Mouse (Mus musculus): ENCODE data around the gene Ndufv1. TPM values are rescaled to one million over a fixed set of nuclear protein-coding genes. Genes with fewer than 3 reads are reported as not detected.
"Not testable (repeated sequence)": the region's sequence is repeated elsewhere in the genome, so short reads cannot be mapped to it uniquely, and the experiment has no call there.

Gene Ndufv1
- total RNA-seq, 2 experiments from 2014 or later: 135 to 223 TPM

DNA sequence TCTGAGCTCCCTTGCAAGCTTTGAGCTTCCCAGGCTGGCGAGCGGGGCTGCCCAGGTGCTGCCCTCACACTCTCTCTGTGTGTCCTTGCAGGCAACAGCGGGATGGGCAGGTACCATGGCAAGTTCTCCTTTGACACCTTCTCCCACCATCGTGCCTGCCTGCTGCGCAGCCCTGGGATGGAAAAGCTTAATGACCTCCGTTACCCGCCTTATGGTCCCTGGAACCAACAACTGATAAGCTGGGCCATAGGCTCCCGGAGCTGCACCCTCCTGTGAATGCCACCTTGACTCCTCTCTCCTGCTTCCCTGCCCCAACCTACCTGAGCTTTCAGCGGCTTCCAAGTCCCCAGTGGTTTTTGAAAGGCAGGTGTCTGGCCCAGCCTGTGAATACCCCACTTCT is 31.7 kb downstream of the Ndufv1 start:
- ATAC-seq (replicated peaks; ENCODE audit: poor library complexity): no peak

DNA sequence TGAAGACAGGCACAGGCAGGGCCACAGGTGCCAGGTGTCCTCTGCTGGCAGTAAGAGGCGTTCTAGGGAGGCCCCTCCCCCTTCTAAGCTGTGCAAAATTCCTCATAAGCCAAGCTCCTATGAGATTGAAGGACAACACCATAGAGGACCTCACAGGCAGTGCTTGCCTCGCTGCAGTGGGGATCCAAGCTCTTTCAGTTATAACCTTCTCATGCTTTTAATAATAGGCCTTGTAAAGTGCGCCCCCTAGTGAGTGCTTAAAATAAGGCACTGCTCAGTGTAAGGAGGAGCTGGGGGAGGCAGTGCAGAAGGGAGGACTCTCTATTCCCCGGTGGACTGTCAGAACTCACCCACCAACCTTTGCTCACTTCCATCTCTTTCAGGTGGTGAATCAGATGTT is 32.3 kb downstream of the Ndufv1 start:
- peak; percentile 82 for ATAC-seq (replicated peaks; ENCODE audit: poor library complexity)

DNA sequence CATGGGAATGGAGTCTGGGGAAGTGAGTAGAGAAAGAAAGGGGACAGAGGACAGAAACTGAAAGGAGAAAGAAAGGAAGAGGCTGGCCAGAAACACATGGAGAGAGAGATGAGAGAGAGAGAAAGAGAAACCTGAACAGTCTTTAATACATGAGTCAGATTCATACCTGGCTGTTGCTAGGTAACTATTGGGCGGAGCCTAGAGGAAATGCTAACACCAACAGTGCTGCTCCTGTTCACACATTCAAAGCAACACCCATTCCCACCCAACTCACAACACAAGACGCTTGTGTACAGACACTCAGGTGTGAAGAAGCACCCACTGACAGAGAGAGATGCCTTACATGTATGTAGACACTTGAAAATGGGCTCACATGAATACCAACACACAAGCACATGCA is 36.7 kb downstream of the Ndufv1 start:
- ATAC-seq (replicated peaks; ENCODE audit: poor library complexity): no peak

DNA sequence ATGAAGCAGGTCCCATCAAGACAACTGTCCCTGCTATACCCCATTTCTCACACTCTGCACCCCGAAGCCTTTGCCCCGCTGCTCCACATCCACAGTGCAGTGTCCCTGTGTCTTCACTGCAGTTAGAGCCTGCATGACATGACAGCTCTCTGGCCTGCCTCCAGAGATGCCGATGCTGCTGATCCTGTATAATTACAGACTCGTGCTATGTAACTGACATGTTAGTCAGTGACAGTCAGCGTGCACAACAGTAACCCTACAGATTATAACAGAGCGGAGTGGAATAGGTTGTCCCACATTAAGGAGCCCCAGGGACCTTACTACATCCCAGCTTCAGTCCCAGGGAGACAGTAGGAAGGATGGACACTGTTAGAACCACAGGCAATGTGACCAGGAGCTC is 38.0 kb downstream of the Ndufv1 start:
- ATAC-seq (replicated peaks; ENCODE audit: poor library complexity): not testable (repeated sequence)

DNA sequence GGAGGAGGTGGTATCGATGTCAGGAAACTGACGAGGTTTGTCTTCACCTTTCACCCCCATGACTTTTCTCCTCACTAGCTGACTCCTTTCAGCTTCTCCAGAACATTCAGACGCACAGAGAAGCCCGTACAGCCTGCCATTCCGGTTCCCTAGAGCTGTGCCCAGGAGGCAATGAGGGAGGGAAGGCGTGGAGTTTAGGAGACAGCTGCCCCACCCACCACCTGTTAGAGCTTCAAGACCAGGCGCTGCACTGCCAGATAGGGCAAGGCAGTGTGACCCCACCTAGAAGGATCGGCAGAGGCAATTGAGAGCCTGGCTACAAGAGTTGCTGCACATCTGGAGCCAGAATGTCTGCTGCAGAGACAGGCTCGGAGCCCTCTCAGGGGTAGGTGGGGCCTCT is 40.4 kb downstream of the Ndufv1 start, which contains the start of gene Aldh3b2:
TSS of gene Aldh3b2 (plus strand) at position 100 of the 400 bp plus-strand sequence.
- ATAC-seq (replicated peaks; ENCODE audit: poor library complexity): peak; percentile 68

DNA sequence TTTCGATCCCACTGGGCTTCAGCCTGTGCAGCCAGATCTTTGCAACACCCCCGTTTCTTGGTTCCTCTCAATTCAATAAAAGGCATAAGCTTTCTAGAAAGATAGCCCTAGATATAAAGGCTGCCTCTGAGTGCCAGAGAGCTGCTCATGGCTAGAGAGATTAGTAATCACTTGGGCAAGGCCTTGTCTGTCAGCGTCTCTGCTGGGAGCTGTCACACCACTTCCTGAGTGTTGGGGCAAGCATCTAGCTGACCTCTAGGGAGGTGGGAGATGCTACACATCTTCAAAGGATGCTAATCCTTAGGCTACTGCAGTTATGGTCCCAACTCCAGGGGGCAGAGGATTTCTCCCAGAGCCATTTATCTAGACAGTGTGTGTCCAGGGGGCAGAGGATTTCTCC is 45.3 kb downstream of the Ndufv1 start:
- peak; percentile 62 for ATAC-seq (replicated peaks; ENCODE audit: poor library complexity)

DNA sequence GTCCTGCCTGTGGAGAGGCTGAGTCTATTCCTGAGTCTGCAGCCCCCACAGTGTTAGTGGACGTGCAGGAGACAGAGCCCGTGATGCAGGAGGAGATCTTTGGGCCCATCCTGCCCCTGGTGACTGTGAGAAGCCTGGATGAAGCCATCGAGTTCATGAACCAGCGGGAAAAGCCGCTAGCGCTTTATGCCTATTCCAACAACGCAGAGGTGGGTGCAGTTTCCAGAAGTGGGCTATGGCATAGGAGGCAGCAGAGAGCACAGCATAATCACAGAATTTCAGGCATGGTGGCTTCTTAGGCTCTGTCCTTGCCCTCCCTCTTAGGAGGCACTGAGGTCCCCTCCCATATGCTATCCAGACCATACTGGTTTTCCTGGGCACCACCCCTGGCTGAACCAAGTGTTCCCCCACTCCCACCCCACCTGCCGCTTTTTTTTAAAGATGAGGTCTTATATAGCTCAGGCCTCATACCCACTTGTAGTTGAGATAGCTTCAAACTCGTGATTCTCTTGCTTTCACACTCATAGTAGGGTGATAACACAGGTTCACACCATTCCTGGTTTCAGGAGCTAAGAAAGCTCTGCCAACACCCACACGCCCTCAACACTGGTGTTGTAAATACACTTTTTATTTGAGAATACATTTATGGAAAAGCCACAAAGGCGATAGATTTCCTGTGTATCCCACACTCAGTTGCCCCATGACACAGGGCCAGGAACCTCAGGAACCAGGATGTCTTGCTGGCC is 46.1 kb downstream of the Ndufv1 start:
- ATAC-seq (replicated peaks; ENCODE audit: poor library complexity): 0 out of 2 replicates have a peak, but pooled peaks have one; percentile 43

DNA sequence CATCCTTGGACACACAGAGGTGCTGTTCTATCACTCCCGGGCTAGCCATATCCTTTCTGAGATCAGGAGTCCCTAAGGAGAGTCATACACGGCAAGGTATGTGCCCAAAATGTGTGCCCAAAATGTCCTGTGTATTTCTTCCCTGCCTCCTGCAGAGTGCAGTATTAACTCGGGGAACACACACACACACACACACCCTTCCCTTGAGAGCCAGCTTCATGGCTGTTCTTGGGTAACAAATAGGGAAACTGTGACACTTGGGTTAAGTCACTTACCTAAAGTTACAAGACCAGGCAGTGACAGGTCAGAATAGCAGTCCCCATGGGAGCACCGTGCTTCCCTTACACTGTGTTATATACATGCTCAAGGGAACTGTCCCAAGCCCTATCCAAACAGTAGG is 48.6 kb downstream of the Ndufv1 start:
- ATAC-seq (replicated peaks; ENCODE audit: poor library complexity): no peak

DNA sequence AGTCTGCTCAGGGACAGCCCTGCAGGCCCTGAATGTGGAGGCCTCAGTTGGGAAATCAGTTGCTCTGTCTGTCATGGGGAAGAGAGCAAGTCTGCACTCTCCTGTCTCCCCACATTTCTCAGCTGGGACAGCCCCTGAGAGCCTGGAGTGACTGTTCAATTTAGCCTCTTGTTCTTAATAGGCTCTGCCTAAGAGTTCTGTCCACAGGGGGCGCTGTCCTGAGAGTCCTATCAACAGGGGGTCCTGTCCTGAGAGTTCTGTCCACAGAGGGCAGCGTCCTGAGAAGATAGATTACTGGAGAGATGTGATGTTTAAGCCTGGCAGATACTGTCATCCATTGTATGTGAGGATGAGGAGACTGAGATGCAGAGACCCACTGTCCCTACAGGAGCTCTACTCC is 50.1 kb downstream of the Ndufv1 start:
- peak; percentile 37; the same call in 1 of the 2 replicates for ATAC-seq (replicated peaks; ENCODE audit: poor library complexity)

DNA sequence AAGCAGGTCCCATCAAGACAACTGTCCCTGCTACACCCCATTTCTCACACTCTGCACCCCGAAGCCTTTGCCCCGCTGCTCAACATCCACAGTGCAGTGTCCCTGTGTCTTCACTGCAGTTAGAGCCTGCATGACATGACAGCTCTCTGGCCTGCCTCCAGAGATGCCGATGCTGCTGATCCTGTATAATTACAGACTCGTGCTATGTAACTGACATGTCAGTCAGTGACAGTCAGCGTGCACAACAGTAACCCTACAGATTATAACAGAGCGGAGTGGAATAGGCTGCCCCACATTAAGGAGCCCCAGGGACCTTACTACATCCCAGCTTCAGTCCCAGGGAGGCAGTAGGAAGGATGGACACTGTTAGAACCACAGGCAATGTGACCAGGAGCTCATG is 50.8 kb downstream of the Ndufv1 start:
- ATAC-seq (replicated peaks; ENCODE audit: poor library complexity): not testable (repeated sequence)

DNA sequence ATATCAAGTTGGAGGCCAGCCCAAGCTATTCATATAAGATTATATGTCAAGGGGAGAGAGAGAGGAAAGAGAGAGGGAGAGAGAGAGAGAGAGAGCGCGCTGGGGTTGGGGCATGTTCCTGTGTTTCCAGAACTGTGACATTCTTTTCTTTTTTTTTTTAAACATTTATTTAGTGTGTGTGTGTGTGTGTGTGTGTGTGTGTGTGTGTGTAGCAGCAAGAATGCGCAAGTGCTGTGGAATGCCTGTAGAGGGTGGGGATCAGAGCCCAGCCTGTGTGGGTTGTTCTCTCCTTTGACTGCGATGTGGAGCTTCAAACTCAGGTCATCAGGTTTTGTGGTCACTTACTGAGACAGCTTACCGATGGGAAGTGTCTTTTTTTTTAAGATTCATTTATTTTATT is 52.4 kb downstream of the Ndufv1 start:
- ATAC-seq (replicated peaks; ENCODE audit: poor library complexity): no peak

DNA sequence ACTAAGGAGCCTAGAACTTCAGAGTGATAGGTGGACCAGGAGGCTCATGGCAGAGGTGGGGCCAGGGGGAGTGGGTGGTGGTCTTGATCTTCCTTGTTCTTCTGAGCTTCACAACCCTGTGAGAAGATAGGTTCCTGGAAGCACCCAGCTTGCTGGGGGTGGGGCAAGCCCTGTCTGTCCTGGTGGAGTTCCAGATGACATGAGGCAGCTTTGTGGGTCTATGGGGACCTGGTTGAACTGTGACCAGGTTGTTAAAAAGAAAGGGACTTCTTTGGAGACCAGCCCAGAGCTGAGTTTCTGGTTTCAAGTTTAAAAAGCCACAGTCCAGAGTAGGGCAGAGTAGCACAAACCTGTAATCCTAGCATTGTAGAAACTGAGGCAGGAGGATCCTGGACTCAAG is 53.6 kb downstream of the Ndufv1 start:
- no peak for ATAC-seq (replicated peaks; ENCODE audit: poor library complexity)

DNA sequence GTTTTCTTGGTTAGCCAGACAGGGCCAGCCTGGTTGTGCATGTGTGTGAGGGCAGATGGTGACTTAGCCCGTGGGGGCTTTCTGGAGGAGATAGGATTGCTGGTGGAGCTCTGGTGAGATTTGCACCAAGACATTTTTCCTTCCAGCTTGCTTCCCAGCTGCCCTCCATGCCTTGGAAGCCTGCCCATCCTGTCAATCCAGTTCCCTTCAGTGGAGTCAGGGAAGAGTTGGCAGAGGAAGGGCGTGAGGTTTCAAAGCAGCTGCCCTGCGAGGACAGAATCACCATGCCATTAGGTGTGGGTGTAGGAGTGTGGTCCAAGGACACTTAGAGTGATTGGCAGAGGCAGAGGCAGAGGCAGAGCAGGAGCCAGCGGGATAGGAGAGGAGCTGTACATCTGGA is 54.1 kb downstream of the Ndufv1 start, which contains the start of gene Aldh3b3:
TSS of gene Aldh3b3 (plus strand) at position 176 of the 400 bp plus-strand sequence.
- ATAC-seq (replicated peaks; ENCODE audit: poor library complexity): no peak

Other genes with a start within 250 kb of the Ndufv1 start
Only the 30 nearest of the 32 such genes appear.
- 39.7 and 43.8 TPM in 2 replicates for gene Chka, start 161.0 kb downstream of the Ndufv1 start, total RNA-seq (2015)
- gene Chka, start 161.0 kb downstream of the Ndufv1 start, total RNA-seq (2017): 38.2 and 39.8 TPM in 2 replicates
- gene Tcirg1, start 105.7 kb downstream of the Ndufv1 start, total RNA-seq (2015): 122 and 178 TPM in 2 replicates
- gene Tcirg1, start 105.7 kb downstream of the Ndufv1 start, total RNA-seq (2017): 208 and 211 TPM in 2 replicates
- gene Ndufs8, start 100.0 kb downstream of the Ndufv1 start, total RNA-seq (2015): 239 and 257 TPM in 2 replicates
- gene Ndufs8, start 100.0 kb downstream of the Ndufv1 start, total RNA-seq (2017): 65.6 and 86.1 TPM in 2 replicates
- gene Aldh3b1, start 83.0 kb downstream of the Ndufv1 start, total RNA-seq (2015): 5.0 and 6.9 TPM in 2 replicates
- 10.5 and 12.6 TPM in 2 replicates for gene Aldh3b1, start 83.0 kb downstream of the Ndufv1 start, total RNA-seq (2017)
- gene Unc93b1, start 77.6 kb downstream of the Ndufv1 start, total RNA-seq (2015): 95.9 and 111 TPM in 2 replicates
- gene Unc93b1, start 77.6 kb downstream of the Ndufv1 start, total RNA-seq (2017): 175 and 202 TPM in 2 replicates
- 0.32 and 0.71 TPM in 2 replicates for gene Aldh3b3, start 54.2 kb downstream of the Ndufv1 start, total RNA-seq (2015)
- 0.04 and 0.27 TPM in 2 replicates for gene Aldh3b3, start 54.2 kb downstream of the Ndufv1 start, total RNA-seq (2017)
- gene Aldh3b2, start 40.5 kb downstream of the Ndufv1 start, total RNA-seq (2015): not detected in 2 replicates
- gene Aldh3b2, start 40.5 kb downstream of the Ndufv1 start, total RNA-seq (2017): 0.25 TPM in 1 of 2 replicates, not detected in the other
- 3.4 and 3.9 TPM in 2 replicates for gene Acy3, start 26.2 kb downstream of the Ndufv1 start, total RNA-seq (2015)
- 1.2 and 1.6 TPM in 2 replicates for gene Acy3, start 26.2 kb downstream of the Ndufv1 start, total RNA-seq (2017)
- gene Tbx10, start 20.1 kb downstream of the Ndufv1 start, total RNA-seq (2015): not detected in 2 replicates
- not detected in 2 replicates for gene Tbx10, start 20.1 kb downstream of the Ndufv1 start, total RNA-seq (2017)
- 15.1 and 16.2 TPM in 2 replicates for gene Nudt8, start 12.2 kb downstream of the Ndufv1 start, total RNA-seq (2015)
- 10.4 and 14.4 TPM in 2 replicates for gene Nudt8, start 12.2 kb downstream of the Ndufv1 start, total RNA-seq (2017)
- gene Gm49405, start 12.2 kb downstream of the Ndufv1 start, total RNA-seq (2015): 0.57 and 1.5 TPM in 2 replicates
- 1.5 and 1.9 TPM in 2 replicates for gene Gm49405, start 12.2 kb downstream of the Ndufv1 start, total RNA-seq (2017)
- 1.6 and 2.9 TPM in 2 replicates for gene Doc2g, start 9.5 kb downstream of the Ndufv1 start, total RNA-seq (2015)
- 1.3 and 2.9 TPM in 2 replicates for gene Doc2g, start 9.5 kb downstream of the Ndufv1 start, total RNA-seq (2017)
- gene Gstp1, start 25.2 kb upstream of the Ndufv1 start, total RNA-seq (2015): 264 and 361 TPM in 2 replicates
- 79.8 and 88.4 TPM in 2 replicates for gene Gstp1, start 25.2 kb upstream of the Ndufv1 start, total RNA-seq (2017)
- gene Gstp2, start 33.2 kb upstream of the Ndufv1 start, total RNA-seq (2015): not detected in 2 replicates
- gene Gstp2, start 33.2 kb upstream of the Ndufv1 start, total RNA-seq (2017): not detected in 2 replicates
- gene Gstp3, start 46.8 kb upstream of the Ndufv1 start, total RNA-seq (2015): 1.4 and 7.5 TPM in 2 replicates
- 2.2 TPM in 2 replicates for gene Gstp3, start 46.8 kb upstream of the Ndufv1 start, total RNA-seq (2017)
- gene Cabp2, start 68.8 kb upstream of the Ndufv1 start, total RNA-seq (2015): not detected in 2 replicates
- gene Cabp2, start 68.8 kb upstream of the Ndufv1 start, total RNA-seq (2017): not detected in 2 replicates
- 112 and 126 TPM in 2 replicates for gene Cdk2ap2, start 84.4 kb upstream of the Ndufv1 start, total RNA-seq (2015)
- 24.2 and 44.8 TPM in 2 replicates for gene Cdk2ap2, start 84.4 kb upstream of the Ndufv1 start, total RNA-seq (2017)
- gene Pitpnm1, start 87.2 kb upstream of the Ndufv1 start, total RNA-seq (2015): 7.8 and 11.2 TPM in 2 replicates
- gene Pitpnm1, start 87.2 kb upstream of the Ndufv1 start, total RNA-seq (2017): 6.8 and 17.2 TPM in 2 replicates
- gene Aip, start 113.1 kb upstream of the Ndufv1 start, total RNA-seq (2015): 61.9 and 66.4 TPM in 2 replicates
- gene Aip, start 113.1 kb upstream of the Ndufv1 start, total RNA-seq (2017): 24.4 and 31.1 TPM in 2 replicates
- gene Gpr152, start 127.0 kb upstream of the Ndufv1 start, total RNA-seq (2015): not detected in 2 replicates
- 0.10 TPM in 1 of 2 replicates, not detected in the other for gene Gpr152, start 127.0 kb upstream of the Ndufv1 start, total RNA-seq (2017)
- gene Cabp4, start 131.2 kb upstream of the Ndufv1 start, total RNA-seq (2015): not detected in 2 replicates
- gene Cabp4, start 131.2 kb upstream of the Ndufv1 start, total RNA-seq (2017): not detected in 2 replicates
- gene Coro1b, start 135.8 kb upstream of the Ndufv1 start, total RNA-seq (2015): 138 and 142 TPM in 2 replicates
- 66.4 and 83.5 TPM in 2 replicates for gene Coro1b, start 135.8 kb upstream of the Ndufv1 start, total RNA-seq (2017)
- gene Ptprcap, start 140.8 kb upstream of the Ndufv1 start, total RNA-seq (2015): 96.4 and 114 TPM in 2 replicates
- 79.5 and 83.5 TPM in 2 replicates for gene Ptprcap, start 140.8 kb upstream of the Ndufv1 start, total RNA-seq (2017)
- gene Rps6kb2, start 150.5 kb upstream of the Ndufv1 start, total RNA-seq (2015): 21.6 and 22.1 TPM in 2 replicates
- 23.1 and 30.2 TPM in 2 replicates for gene Rps6kb2, start 150.5 kb upstream of the Ndufv1 start, total RNA-seq (2017)
- 2.2 and 2.4 TPM in 2 replicates for gene Carns1, start 162.7 kb upstream of the Ndufv1 start, total RNA-seq (2015)
- 1.0 and 2.1 TPM in 2 replicates for gene Carns1, start 162.7 kb upstream of the Ndufv1 start, total RNA-seq (2017)
- 39.3 and 46.6 TPM in 2 replicates for gene Tbc1d10c, start 178.5 kb upstream of the Ndufv1 start, total RNA-seq (2015)
- gene Tbc1d10c, start 178.5 kb upstream of the Ndufv1 start, total RNA-seq (2017): 15.3 and 17.5 TPM in 2 replicates
- 395 and 413 TPM in 2 replicates for gene Ppp1ca, start 179.3 kb upstream of the Ndufv1 start, total RNA-seq (2015)
- gene Ppp1ca, start 179.3 kb upstream of the Ndufv1 start, total RNA-seq (2017): 482 and 538 TPM in 2 replicates
- 28.0 and 31.0 TPM in 2 replicates for gene Rad9a, start 188.9 kb upstream of the Ndufv1 start, total RNA-seq (2015)
- 16.1 and 19.7 TPM in 2 replicates for gene Rad9a, start 188.9 kb upstream of the Ndufv1 start, total RNA-seq (2017)
- gene Clcf1, start 201.4 kb upstream of the Ndufv1 start, total RNA-seq (2015): 2.8 and 5.0 TPM in 2 replicates
- 1.3 and 3.0 TPM in 2 replicates for gene Clcf1, start 201.4 kb upstream of the Ndufv1 start, total RNA-seq (2017)
- not detected in 2 replicates for gene AC109138.7, start 201.6 kb upstream of the Ndufv1 start, total RNA-seq (2015)
- gene AC109138.7, start 201.6 kb upstream of the Ndufv1 start, total RNA-seq (2017): not detected in 2 replicates

All from megakaryocyte progenitor cell, adult 5-6 weeks (primary cell).